Mouse (Mus musculus) kidney, postnatal 0 days (tissue): ENCODE data around the gene AI661453. TPM values are rescaled to one million over a fixed set of nuclear protein-coding genes. Genes with fewer than 3 reads are reported as not detected.
A peak's percentile ranks its signal among the peaks of the same experiment; 100 is the strongest.

Experiments
- ATAC-seq: fragments of 200-750 bp; cut with Nextera tagmentation; replicated peaks from 2 replicates; pipeline ENCODE4 v1.8.0; 2017; ENCODE audit warnings: low read depth, moderate number of reproducible peaks, moderate TSS enrichment, moderate library complexity; ENCODE audit not compliant: low FRiP score
- DNase-seq: peaks from one replicate; pipeline ENCODE4 v3.0.0-alpha.2; 2016; ENCODE audit warnings: low spot score
- H3K27ac ChIP-seq: fragments of 300-500 bp; sonication (generic); 2 replicates; pipeline ENCODE4 v1.5.1; 2014; ENCODE audit warnings: mild to moderate bottlenecking
- H3K27me3 ChIP-seq: fragments of 300-500 bp; sonication (generic); 2 replicates; pipeline ENCODE4 v1.6.1; 2014; ENCODE audit warnings: low read length, mixed read lengths; ENCODE audit not compliant: insufficient read depth
- H3K36me3 ChIP-seq: fragments of 300-500 bp; sonication (generic); 2 replicates; pipeline ENCODE4 v1.6.1; 2014; ENCODE audit warnings: low read length, mixed read lengths; ENCODE audit not compliant: insufficient read depth
- H3K4me1 ChIP-seq: fragments of 300-500 bp; sonication (generic); replicated peaks from 2 replicates; pipeline ENCODE4 v1.6.1; 2014; ENCODE audit warnings: antibody characterized with exemption, low read length, mixed read lengths; ENCODE audit not compliant: insufficient read depth
- H3K4me2 ChIP-seq: fragments of 300-500 bp; sonication (generic); 2 replicates; pipeline ENCODE4 v1.6.1; 2014; ENCODE audit warnings: mild to moderate bottlenecking, low read length, moderate library complexity, mixed read lengths
- H3K4me3 ChIP-seq: fragments of 300-500 bp; sonication (generic); replicated peaks from 2 replicates; pipeline ENCODE4 v1.5.1; 2014; ENCODE audit warnings: low read depth, low read length
- H3K9ac ChIP-seq: fragments of 300-500 bp; sonication (generic); 2 replicates; pipeline ENCODE4 v1.6.1; 2014; ENCODE audit warnings: low read depth, low read length
- H3K9me3 ChIP-seq: fragments of 300-500 bp; sonication (generic); replicated peaks from 2 replicates; pipeline ENCODE4 v1.6.1; 2016; ENCODE audit warnings: low read length, inconsistent platforms, mixed read lengths
- CTCF ChIP-seq: IDR thresholded peaks from 2 replicates; pipeline ENCODE4 v1.5.1; 2016; ENCODE audit warnings: antibody characterized with exemption, low read depth, mild to moderate bottlenecking, moderate library complexity
- WGBS: fragments of 180-500 bp; shearing (Covaris S2); extraction: QIAGEN DNeasy Blood & Tissue Kit; methylation state at CpG from one replicate; pipeline ENCODE4 v1.1.7; 2014; 5-methylcytosine and 5-hydroxymethylcytosine counted together
- polyA plus RNA-seq: library from polyadenylated mRNA; unstranded; fragments of >200 nt; fragmentation: Nextera tagmentation; extraction: Ambion mirVana; gene quantifications from 2 replicates; pipeline ENCODE4 v1.2.1, GENCODE M21; 2015

The AI661453 gene
- polyA plus RNA-seq, 1 experiment from 2014 or later, result 2.4 TPM

DNA sequence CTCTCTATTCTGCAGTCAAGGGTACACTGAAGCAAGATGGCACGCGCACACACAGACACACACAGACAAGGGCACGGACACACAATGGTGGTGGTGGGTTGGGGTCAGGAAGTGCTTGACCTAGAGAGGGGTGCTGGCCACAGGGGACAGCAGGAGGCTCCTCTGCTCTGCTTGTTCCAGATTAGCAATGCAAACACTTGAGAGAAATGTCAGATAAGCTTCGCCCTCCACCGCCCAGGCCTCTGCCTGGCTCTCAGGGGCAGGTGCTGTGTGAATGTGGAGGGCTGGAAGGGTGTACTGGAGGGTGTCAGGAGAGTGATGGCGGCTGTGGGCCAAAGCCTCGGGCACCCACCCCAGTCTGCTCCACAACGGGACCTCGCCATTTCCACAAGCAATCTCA is 9.6 kb downstream of the AI661453 start:
- no peak for TF ChIP-seq CTCF
- ATAC-seq (no peak), DNase-seq (no peak)
- Histone ChIP-seq H3K4me1 (peaks cover 23% of the 10 kb centered on the region), H3K9ac (no peak overlapping the region), H3K27ac (no peak overlapping the region), H3K4me3 (no peak overlapping the region), H3K36me3 (no peaks in the 10 kb centered on the region), H3K9me3 (no peaks in the 10 kb centered on the region), H3K27me3 (no peaks in the 10 kb centered on the region), H3K4me2 (no peak overlapping the region)
- 83% methylated on average over 9 of the region's 9 CpGs for WGBS

DNA sequence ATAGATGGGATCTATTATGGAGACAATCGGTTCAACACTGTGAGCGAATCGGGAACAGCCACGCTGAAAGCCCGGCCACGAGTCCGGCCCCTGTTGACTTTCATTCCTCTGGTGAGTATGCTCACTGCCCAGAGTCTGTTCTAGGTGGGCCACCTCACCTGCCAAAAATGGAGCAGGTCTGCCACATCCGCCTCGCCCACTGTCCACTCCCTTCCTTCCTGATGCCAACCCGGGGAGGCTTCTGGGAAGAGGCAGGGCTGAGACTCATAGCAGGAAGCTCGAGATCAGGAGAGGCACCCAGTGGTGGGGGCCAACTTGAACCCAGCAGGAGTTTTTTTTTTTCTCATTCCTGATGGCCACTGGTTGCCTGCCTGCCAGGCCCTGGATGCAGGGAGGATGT is 10.1 kb downstream of the AI661453 start:
- Histone ChIP-seq H3K4me3 (no peak overlapping the region), H3K4me1 (peaks cover 23% of the 10 kb centered on the region), H3K27ac (no peak overlapping the region), H3K9me3 (no peaks in the 10 kb centered on the region), H3K4me2 (no peak overlapping the region), H3K9ac (no peak overlapping the region), H3K27me3 (no peaks in the 10 kb centered on the region), H3K36me3 (no peaks in the 10 kb centered on the region)
- no peak for TF ChIP-seq CTCF
- ATAC-seq, result no peak
- DNase-seq, result no peak
- WGBS, result 88% methylated on average over 11 of the region's 11 CpGs

DNA sequence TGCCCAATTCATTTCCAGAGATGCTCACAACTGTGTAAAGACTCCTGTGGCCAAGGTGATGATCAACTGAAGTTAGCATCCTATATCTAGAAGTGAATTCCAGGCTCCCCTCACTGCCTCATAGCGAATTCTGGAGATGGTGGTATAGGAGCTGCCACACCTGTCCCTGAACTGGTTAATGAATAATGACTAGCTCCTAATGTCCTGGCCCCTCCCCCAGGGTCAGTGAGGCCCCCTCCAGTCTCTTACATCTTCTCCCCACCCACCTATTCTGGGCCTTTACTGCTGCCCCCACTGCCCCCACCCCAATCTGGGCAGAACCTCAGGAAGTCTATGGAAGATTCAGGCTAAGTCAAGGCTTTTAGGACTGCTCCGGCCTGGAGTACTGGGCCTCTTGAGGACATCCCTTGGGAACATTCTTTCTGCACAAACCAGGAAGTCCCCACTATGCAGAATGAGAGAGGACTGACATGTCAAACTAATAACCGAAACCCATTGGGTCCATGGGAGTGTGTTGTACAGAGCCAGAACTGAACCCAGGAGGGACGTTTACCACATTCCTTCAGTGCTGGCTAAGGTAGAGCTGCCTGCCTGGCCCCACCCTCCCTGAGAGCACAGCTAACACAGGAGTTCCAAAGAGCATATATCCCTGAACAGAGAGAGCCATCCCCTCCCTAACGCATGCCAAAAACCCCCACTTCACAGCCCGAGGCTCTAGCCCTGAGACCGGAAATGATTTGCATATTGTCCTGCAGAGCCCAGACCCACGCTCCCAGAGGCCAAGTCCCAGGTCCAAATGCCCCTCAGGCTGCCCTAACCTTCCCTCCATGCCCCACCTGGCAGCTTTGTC is 12.3 kb downstream of the AI661453 start:
- no peaks in the 10 kb centered on the region for H3K27me3 ChIP-seq
- 25% methylated on average over 8 of the region's 8 CpGs for WGBS
- ATAC-seq, result no peak; the same call in 1 of the 2 replicates

DNA sequence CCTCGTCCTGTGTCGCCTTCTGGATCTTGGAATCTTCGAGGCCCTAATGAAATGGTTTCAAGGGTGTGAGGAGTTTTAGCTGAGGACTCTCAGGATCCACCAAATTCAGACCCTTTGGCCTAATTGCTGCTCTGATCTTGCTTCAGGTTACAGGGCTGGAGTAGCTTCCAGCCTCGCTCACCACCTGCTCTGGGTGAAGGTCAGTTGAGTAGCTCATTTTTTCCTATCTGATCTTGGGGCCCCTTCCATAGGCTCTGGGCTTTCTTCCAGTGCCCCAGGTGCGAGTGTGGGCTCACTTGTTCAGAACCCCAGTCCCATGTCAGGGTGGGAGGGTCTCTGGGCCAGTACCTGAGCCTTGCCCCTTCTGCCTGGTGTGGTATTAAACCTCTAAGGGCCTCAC is 13.0 kb downstream of the AI661453 start:
- no peaks in the 10 kb centered on the region for H3K9me3 ChIP-seq
- no peak overlapping the region for H3K4me2 ChIP-seq
- no peaks in the 10 kb centered on the region for H3K36me3 ChIP-seq
- ATAC-seq, result no peak
- no peak for TF ChIP-seq CTCF
- H3K27me3 ChIP-seq, result no peaks in the 10 kb centered on the region
- peak overlapping the region; percentile 32; the same call in 1 of the 2 replicates for H3K27ac ChIP-seq
- H3K9ac ChIP-seq, result no peak overlapping the region
- 40% methylated on average over 5 of the region's 5 CpGs for WGBS
- DNase-seq, result no peak
- H3K4me3 ChIP-seq, result no peak overlapping the region
- peaks cover 23% of the 10 kb centered on the region for H3K4me1 ChIP-seq

More for the DNA sequence above, 12.3 kb downstream of the AI661453 start:
- no peak overlapping the region for H3K9ac ChIP-seq
- H3K4me2 ChIP-seq, result no peak overlapping the region
- peak; percentile 47 for DNase-seq
- H3K9me3 ChIP-seq, result no peaks in the 10 kb centered on the region
- no peak for TF ChIP-seq CTCF
- no peak overlapping the region for H3K4me3 ChIP-seq
- peak overlapping the region; percentile 32 for H3K27ac ChIP-seq
- H3K36me3 ChIP-seq, result no peaks in the 10 kb centered on the region
- peaks cover 23% of the 10 kb centered on the region for H3K4me1 ChIP-seq

DNA sequence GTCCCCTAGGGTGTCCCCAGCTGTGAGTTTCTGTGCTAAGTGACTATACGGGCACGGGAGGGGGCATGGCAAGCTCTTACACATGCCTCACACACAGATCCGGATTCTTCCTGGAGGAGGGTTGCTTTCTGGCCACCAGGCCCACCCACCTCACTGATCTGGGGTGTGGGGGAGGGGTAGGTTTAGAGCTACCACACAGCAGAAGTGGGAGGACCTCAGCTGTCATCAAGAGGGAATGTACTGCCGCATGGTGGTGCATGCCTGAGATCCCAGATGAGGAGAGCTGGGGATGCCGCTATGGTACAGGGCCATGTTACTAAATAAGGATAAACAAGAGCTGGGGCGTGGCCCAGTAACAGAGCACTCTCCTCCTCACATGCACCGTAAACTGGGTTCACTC is 13.8 kb downstream of the AI661453 start:
- peaks cover 23% of the 10 kb centered on the region for H3K4me1 ChIP-seq
- DNase-seq (peak; percentile 64), ATAC-seq (0 out of 2 replicates have a peak, but pooled peaks have one; percentile 40)
- peak overlapping the region; percentile 32 for H3K27ac ChIP-seq
- H3K36me3 ChIP-seq, result no peaks in the 10 kb centered on the region
- no peaks in the 10 kb centered on the region for H3K9me3 ChIP-seq
- H3K4me3 ChIP-seq, result no peak overlapping the region
- H3K27me3 ChIP-seq, result no peaks in the 10 kb centered on the region
- no peak overlapping the region for H3K9ac ChIP-seq
- no peak overlapping the region for H3K4me2 ChIP-seq
- TF ChIP-seq CTCF, result peak; percentile 18; the same call in 1 of the 2 replicates
- WGBS, result 40% methylated on average over 7 of the region's 7 CpGs

DNA sequence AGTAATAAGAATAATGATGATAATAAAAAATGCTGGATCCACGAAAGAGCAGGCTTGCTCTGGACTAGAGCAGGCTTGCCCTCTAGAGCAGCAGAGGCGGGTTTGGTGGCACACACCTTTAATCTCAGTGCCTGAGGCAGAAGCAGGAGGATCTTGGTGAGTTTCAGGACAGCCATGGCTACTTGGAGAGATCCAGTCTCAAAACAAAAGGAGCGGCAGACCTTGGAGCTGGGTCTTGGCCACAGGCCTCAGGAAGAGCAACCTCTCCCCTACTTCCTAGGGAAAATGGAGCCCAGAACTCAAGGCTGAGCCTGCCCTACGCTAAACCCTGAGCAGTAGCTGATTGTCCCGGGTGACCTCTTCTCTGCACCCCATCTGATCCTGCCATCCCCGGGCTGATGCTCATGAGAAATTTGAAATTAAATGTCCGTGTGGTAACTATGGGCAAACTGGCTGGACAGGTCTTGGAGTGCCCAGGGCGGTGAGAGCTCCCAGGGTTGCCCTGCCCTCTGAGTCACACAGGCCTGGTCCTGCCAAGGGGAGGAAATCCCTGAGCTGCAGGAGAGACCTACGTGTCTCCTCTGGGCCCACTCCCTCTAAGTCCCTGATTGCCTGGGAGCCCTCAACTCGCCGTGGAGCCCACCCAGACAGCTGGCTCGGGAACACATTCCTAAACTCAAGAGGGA is 14.6 kb downstream of the AI661453 start:
- peaks cover 23% of the 10 kb centered on the region for H3K4me1 ChIP-seq
- no peaks in the 10 kb centered on the region for H3K36me3 ChIP-seq
- no peak overlapping the region for H3K9ac ChIP-seq
- no peak overlapping the region for H3K4me2 ChIP-seq
- H3K9me3 ChIP-seq, result no peaks in the 10 kb centered on the region
- whole genome bisulfite sequencing, result 63% methylated on average over 12 of the region's 12 CpGs
- peak; percentile 65; the same call in 1 of the 2 replicates for ATAC-seq
- DNase-seq, result no peak
- TF ChIP-seq CTCF, result no peak
- peak overlapping the region; percentile 38 for H3K27ac ChIP-seq
- no peaks in the 10 kb centered on the region for H3K27me3 ChIP-seq
- H3K4me3 ChIP-seq, result no peak overlapping the region
